Mouse (Mus musculus): Measurements from ENCODE around the gene Slitrk5. TPM values are rescaled to one million over a fixed set of nuclear protein-coding genes. Genes with fewer than 3 reads are reported as not detected.

Slitrk5 gene
- polyA plus RNA-seq (2017; shearing (Covaris generic)) = 0.07 TPM

GRCm38 (mm10) chr14:111674664-111675147 is at the start of gene Slitrk5:
Gene Slitrk5, plus strand, starts transcription at chr14:111675097.

All from CD4-positive, CD25-positive, alpha-beta regulatory T cell, adult 9 weeks (primary cell).